Mouse (Mus musculus) hematopoietic multipotent progenitor cell, adult 10-12 weeks (in vitro differentiated cells): ENCODE data around the gene Dgat2. TPM values are rescaled to one million over a fixed set of nuclear protein-coding genes. Genes with fewer than 3 reads are reported as not detected.

Experiments
- polyA plus RNA-seq: library from polyadenylated mRNA; stranded (reverse); fragments of >175 nt; gene quantifications from 2 replicates; pipeline ENCODE4 v1.2.3, GENCODE M21; 2012; ENCODE audit warnings: low replicate concordance

Dgat2 gene
- polyA plus RNA-seq: 2.9 and 4.7 TPM in 2 replicates

DNA sequence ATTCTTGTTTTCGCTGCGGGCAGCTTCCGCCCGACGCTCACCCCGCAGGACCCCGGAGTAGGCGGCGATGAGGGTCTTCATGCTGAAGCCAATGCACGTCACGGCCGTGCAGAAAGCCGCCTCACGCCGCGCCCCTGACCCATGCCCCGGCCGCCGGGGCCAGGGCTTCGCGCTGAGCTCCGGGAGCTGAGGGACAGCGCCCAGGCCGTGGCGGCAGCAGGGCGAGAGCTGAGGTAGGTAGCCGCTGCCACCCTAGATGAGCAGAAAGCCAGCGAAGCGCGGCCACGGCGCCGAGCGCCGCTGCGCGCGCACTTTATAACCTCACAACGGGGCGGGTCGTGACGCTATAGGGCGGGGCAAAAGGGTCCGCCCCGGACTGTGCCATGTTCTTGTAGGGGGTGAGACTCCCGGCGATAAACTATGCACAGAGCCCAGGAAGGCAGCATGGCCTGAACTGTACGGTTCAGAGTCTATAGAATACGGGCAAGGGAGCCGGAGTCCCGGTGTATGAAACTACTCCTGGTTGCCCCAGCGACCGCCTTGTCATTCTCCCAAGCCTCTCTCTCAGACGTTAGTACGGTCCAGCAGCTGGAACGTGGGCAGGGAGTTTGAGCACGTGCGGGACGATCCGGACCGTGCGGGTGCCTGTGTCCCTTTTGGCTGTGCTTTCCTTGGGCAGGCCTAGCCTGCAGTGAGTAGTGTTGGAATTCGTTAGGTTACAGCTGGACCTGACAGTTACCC lies at the start of gene Dgat2:
Gene Dgat2 (minus strand): TSS at position 288 of the 741 bp plus-strand sequence.

DNA sequence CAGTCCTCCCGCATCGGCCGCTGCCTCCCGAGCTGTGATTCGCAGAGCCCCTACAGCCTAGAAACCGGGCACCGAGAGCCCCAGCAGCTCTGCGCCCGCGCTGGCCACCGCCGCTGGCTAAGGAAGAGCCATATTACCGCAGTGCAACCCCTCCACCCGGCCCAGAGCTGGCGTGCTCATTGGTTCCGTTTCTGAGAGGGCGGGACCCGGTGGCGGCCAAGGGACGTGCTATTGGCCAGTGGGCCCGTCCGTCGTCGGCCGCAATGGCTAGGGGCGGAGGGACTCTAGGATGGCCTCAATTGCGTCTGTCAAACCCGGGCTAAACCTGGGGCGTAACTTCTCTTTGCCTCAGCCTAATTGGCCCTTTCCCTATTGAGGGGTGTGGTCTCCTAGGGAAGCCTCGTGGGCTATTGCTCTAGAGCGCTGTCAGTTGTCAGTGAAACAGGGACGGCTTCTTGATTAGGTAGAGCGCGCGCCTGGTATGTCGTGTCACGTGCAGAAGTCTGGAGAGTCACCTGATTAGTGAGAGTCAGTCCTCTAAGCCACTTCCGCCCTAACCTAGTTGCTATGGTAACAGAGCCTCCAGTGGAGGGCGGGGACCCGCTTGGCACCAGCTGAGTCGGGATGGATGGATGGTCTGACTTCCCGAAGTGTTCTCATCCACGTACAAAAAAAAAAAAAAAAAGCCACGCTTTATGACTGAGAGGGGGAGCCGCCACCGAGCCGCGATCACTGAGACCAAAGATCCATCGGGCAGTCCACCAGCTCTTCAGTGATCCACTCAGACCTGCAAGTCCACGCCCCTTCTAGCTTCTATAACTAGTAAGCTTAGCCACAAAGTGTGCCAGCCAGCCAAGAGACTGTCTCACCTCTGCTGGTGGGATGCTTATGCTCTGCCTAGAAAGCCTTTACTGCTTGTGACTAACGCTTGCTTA lies 41.3 kb downstream of the Dgat2 start, which contains the start of gene Uvrag:
Gene Uvrag (minus strand): TSS at position 158 of the 935 bp plus-strand sequence.

Other genes with a start within 250 kb of the Dgat2 start
- gene Uvrag, start 41.6 kb downstream of the Dgat2 start, polyA plus RNA-seq: 47.1 and 52.5 TPM in 2 replicates
- 0.10 TPM in 2 replicates for gene Mogat2, start 55.9 kb upstream of the Dgat2 start, polyA plus RNA-seq
- 0.59 and 4.2 TPM in 2 replicates for gene Map6, start 84.7 kb upstream of the Dgat2 start, polyA plus RNA-seq
- 4.3 and 4.5 TPM in 2 replicates for gene Serpinh1, start 170.5 kb upstream of the Dgat2 start, polyA plus RNA-seq
- 11.4 and 29.5 TPM in 2 replicates for gene Gdpd5, start 198.7 kb upstream of the Dgat2 start, polyA plus RNA-seq